Mouse (Mus musculus): ENCODE measurements around the gene Rnf214. TPM values are rescaled to one million over a fixed set of nuclear protein-coding genes. Genes with fewer than 3 reads are reported as not detected.

Gene Rnf214
- 20.3 and 21.2 TPM in 2 replicates for total RNA-seq (2015)
- total RNA-seq (2017), result 26.5 and 27.4 TPM in 2 replicates

DNA sequence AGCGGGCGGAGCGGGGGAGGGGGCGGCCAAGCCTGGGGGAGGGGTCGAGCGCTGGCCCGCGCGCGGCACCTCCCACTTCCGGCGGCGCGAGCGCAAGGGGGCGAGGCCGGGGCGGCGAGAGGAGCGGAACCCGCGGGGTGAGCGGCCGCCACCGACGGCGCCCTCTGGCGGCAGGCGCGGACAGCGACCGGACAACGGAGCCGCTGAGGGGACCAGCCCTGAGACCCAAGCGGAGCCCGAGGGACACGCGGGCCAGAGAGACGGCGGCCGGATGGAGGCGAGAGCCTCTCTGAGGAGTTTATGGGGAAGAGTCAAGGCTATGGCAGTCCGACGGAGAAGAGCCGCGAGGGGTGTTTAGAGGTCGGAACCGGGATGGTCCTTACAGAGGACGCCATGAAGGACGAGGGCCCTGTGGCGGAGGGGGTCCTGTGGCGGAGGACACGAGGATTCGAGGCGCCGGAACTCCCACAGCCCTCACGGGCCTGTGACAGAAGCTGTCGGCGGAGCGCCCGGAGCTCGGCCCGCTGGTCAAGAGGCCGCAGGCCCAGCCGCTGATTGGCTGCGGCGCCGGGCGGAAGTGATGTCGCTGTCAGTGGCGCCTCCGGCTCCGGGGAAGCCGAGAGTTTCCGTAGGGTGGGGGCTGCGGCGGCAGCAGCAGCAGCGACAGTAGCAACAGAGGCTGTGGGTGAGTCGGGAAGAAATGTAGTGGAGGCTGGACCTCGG lies at the start of gene Rnf214, which contains the start of gene Pcsk7:
Gene Rnf214 (minus strand): TSS at position 557 of the 723 bp plus-strand sequence.
Gene Pcsk7 (plus strand): TSS at position 143 of the 723 bp plus-strand sequence.
- peak; percentile 89 for ATAC-seq (replicated peaks; ENCODE audit: poor library complexity)

DNA sequence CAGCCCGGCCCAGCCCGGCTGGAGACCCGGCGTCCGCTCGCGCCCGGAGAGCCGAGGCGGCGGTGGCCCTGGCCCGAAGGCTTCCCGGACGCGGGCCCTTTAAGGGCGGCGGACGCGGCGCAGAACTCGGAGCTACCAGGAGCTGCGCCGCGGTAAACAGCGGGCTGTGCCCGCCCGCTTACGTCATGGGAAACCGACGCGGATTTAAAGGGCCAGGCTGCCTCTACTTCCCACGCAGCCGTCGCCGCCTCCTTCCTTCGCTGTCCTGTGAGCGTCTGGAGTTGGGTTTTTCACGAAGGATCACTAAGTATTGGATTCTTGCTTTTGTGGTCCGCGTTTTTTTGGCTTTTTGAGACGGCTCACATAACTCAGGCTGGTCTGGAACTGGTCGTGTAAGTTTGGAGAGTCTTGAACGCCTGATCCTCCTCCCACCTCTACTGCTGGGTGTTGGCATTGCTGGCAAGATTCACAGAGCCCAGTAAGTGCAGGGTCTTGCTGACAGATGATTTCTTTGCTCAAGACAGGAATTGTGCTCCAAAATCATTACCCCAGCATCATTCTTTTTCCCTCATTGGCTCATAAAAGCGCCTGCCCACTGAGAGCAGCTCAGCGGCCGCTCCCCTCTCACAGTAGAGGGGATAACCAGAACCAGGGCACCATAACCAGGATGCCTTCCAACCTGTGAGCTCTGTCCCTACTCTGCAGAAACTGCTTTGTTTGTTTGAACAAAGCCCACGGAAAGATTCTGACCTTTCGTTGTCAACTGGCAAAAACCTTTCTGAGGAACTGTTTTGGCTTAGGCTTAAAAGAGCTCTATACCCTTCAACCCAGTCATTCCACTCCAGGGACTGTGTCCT lies 48.6 kb upstream of the Rnf214 start, which contains the start of gene Sidt2:
Gene Sidt2 (minus strand): TSS at position 152 of the 857 bp plus-strand sequence.
- ATAC-seq (replicated peaks; ENCODE audit: poor library complexity), result peak; percentile 69

DNA sequence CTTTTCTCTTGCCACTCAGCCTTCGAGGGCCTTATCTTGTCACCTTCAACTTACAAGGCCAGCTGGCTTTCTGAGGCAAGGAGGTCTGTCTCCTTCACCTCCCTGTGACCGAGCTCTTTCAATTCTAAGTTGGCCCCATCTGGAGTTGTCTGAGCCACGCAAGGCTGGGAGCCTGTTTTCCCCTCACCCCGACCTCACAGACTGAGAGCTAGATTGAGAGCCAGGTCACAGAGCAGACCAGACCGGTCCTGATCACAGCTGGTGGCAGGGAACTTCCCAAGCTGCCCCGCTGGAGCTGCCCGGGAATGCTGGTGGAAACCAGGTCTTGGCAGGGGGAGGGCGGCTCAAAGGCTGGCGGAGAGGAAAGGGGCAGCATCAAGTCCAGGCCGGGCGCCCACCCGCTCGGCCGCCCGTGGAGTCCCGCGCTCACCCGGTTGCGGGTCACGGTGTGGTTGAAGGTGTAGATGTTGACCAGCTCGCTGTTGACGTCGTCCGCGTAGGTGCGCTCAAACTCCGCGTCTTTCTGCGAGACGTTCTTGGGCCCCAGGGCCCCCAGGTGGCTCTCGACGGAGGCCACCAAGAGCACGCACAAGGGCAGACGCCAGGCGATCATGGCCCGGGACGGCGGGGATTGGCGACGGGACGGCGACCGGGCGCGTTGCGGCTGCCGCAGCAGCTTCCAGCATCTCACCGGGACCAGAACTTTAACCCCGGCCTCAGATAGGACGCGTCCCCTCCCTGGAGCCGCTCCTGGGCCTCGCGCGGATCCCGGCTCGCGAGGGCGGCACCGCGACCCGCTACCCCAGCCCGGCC lies 47.8 kb upstream of the Rnf214 start:
- peak; percentile 29 for ATAC-seq (replicated peaks; ENCODE audit: poor library complexity)

DNA sequence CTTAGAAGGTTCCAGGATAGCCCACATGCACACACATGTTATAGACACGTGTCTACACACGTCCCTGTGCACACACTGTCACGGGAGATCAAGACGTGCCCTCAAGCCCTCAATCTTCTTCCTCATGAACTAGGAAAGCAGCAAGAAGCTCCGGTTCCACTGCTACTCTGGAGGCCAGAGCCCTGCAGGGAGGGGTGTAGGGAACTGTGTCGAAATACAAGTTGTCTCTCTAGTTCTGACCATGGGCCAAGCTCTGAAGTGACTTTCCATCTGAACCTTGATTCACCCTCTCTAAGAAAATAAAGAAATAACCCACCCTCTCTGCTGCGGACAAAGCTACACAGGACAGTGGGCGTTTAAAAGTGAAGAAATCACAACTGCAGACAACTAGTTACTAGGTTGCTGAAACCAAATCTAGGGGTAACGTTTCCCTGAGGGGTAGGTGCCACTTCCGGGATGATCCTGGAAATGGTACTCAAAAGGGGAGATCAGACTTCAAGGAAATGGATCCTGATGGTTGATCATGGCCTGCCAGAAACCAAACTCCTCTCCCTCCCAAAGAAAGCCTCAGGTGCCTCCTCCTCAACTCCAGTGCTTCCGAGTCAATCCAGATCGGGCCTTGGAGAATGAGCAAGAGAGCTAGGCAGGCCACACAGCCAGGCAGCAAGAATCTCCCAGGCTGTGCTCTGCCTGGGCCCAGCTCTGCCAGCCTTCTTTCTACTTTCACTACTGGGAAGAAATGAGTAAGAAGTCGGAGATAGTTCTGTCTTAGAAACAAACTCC lies 47.0 kb upstream of the Rnf214 start:
- ATAC-seq (replicated peaks; ENCODE audit: poor library complexity), result peak; percentile 3

DNA sequence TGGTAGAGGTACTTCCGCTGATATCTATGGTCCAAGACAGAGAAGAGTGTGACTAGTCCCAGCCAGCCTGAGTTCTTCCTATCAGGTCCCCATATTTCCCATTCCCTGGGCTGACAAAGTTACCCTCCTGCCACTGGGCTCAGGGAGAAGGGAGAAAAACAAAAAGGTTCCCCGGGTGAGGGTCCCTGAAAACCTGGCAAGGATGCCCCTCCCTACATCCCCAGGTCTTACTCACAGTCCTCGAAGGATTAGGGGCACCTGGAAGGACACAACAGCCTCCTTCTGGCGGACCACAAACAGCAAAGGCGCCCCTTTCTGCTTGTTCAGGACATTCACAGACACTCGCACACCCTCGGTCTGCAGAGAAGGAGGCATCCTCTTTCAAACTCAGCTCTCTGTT lies 46.2 kb upstream of the Rnf214 start:
- ATAC-seq (replicated peaks; ENCODE audit: poor library complexity), result no peak

DNA sequence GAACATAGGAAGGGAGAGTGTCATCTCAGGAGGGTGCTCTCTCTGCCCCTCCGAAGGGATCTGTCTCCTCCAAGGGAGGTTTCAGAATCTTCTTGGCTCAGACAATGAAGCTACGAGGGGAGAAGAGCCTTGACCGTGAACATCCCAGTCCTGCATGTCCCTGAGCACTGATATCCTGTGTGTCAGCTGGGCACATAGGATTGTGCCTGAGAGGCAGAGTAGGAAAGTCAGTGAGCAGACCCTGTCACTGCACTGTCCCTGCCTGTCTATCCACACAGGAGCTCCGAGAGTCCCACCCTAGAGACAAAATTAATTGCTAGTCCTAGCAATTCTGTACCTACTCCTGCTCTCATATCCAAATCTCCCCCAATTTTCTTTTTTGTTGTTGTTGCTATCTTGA lies 45.3 kb upstream of the Rnf214 start:
- no peak for ATAC-seq (replicated peaks; ENCODE audit: poor library complexity)

DNA sequence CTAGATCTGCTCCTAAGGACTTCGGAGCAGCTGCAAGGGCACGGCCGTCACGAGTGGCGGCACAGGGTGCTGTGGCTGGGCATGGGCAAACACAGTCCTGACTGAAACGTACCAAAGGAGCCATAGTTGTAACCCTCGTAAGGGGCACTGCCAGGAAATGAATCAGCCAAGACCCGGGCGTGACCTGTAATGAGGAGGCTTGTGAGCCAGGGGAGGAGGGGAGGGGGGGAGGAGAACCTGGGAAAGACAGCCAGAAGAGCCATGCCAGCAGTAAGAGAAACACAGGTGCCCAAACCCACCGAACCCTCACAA lies 40.1 kb upstream of the Rnf214 start:
- no peak for ATAC-seq (replicated peaks; ENCODE audit: poor library complexity)

DNA sequence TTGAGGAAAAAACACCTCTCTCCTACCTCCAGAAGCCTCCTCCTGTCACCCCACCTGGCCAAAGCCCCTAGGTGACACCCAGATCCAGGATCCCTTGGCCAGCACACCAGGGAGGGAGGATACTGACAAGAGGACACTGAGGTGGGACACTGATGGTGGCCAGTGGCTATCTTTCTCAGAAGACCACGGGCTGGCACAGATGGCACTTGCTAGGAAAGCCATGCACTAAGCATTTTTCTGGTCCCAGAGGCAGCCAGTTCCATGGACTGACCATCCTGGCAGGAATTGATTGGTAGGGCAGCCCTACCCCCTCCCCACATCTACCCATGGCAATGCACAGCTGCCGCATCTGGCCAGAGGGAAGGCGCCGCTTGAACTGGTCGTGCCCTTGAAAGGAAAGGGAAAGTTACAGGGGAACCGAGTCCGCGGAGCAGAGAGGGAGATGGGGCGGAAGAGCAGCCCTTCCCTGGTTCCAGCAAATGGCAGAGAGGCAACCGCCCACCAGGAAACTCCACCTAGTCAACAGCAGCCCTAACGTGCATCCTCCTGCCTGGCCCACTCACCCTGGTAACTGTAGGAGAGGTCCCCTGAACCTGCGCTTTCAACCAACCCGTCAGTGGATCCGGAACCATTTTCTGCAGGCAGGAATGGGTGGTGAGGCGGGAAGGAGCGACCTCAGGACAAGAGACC lies 39.6 kb upstream of the Rnf214 start:
- no peak for ATAC-seq (replicated peaks; ENCODE audit: poor library complexity)

DNA sequence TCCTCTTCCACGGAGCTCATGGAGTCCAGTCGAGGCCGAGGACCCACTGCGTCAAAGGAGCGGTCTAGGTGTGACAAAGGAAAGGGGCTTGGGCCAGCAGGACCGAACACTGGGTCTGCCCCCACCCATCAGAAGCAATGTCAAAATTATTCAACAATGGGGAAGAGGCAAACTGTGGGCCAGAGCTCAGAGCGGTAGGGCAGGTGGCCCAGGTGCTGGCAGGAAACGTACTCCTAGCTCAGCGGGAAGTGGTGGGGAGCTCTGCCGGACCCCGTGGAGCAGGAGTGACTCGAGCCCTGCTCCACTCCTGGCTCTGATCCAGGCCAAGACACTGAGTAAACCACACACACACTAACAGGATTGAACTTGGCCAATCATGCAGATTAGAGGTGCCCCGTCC lies 39.0 kb upstream of the Rnf214 start:
- ATAC-seq (replicated peaks; ENCODE audit: poor library complexity), result 0 out of 2 replicates have a peak, but pooled peaks have one; percentile 9

DNA sequence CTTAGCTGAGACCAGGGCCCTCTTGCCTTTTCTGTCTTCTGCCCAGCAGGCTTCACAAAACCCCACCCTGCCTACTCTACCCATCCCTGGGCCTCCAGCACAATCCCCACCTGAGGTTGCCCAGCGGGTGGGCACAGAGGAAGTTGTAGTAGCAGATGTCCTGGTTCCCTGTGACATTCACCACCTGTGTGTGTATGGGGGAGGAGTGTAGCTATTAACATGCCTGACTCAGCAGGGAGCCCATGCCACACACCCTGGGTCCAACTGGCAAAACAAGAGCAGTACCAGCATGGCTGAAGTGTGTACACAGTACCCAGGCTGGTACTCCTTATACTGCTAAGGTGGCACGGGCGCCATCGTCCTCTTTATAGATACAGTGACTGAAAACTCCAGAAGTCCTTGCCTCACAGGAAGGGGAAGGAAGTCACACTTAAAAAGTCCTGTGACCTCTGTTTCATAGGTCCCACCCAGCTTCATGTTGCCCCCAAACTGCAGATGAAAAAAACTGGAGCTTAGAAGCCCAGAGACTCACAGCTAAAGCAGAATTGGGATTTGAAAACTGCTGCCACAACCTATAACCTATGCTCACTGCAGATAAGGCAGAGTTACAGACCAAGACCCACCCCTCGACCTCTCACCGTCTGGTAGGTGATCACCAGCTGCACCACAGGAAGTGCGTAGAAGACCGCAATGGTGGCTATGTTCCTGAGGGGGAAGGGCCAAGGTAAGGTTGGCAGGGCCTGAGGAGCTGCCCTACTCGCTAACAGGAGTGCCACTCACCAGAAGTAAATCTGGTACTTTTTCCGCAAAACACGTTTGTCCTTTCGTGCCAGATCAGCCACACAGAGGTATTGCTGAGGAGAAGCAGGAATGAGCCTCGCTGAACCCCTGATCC lies 38.0 kb upstream of the Rnf214 start:
- ATAC-seq (replicated peaks; ENCODE audit: poor library complexity), result peak; percentile 80

DNA sequence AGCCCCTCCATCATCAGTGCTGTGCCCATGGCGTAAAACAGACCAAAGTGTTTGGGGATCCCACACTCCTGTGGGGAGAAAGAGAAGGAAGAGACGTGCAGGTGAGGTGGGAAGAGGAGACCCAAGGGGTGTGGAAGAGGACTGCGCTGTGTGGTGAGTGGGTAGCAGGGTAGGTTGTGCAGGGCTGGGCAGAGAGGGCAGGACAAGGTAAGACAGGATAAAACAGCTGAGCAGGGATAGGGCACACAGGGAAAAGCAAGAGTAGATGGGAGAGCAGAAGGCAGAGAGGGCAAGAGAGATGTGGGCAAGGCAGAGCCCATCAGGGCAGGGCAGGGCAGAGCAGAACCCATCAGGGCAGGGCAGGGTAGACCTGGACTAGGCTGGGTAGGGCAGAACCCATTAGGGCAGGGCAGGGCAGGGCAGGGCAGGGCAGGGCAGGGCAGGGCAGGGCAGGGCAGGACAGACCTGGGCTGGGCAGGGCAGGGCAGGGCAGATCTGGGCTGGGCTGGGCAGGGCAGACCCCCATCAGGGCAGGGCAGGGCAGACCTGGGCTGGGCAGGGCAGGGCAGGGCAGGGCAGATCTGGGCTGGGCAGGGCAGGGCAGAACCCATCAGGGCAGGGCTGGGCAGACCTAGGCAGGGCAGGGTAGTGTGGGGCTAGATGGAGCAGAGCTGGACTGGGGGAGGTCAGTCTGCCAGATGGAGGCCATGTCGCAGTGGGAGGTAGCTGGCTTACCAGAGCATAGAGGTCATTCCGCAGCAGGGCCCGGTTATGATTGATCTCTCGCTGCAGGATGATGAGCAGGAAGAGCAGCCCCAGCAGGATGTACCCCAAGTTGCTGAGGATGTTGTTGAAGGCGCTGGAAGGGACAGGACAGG lies 37.2 kb upstream of the Rnf214 start:
- no peak for ATAC-seq (replicated peaks; ENCODE audit: poor library complexity)

DNA sequence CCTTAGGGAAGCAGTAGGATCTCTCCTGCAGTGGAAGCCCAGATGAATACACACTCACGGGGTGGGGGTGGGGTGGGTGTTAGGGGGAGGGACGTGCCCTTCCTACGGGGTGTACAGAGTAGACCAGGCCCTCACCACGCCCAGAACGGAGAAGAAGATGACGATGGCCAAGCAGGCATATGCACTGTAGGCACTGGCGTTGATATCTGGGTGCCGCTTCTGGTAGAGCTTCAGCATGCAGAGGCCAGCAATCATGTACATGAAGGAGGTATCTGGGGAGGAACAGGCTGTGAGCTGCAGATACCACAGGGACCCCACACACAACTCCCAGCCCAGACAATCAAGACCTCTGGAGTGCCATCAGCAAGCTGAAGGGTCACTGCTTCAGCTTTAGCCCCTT lies 36.2 kb upstream of the Rnf214 start:
- peak; percentile 14; the same call in 1 of the 2 replicates for ATAC-seq (replicated peaks; ENCODE audit: poor library complexity)

DNA sequence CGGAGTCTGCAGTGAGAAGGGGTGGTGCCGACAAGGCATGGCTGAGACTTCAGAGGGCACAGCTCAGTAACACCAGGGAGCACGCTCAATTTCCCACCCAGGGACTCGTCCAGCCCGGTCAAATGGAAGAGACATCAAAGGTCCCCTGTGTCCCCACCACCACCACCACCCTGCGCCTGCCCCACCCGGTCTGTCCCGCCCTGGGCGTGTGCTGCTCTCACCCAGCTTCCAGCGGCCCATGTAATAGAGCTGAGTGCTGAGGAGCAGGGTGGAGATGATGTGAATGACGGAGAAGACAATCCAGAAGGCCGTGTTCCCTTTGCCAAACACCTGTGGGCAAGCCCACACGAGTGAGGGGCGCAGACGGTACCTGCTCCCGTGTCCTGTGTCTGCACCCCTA lies 35.8 kb upstream of the Rnf214 start:
- no peak for ATAC-seq (replicated peaks; ENCODE audit: poor library complexity)

DNA sequence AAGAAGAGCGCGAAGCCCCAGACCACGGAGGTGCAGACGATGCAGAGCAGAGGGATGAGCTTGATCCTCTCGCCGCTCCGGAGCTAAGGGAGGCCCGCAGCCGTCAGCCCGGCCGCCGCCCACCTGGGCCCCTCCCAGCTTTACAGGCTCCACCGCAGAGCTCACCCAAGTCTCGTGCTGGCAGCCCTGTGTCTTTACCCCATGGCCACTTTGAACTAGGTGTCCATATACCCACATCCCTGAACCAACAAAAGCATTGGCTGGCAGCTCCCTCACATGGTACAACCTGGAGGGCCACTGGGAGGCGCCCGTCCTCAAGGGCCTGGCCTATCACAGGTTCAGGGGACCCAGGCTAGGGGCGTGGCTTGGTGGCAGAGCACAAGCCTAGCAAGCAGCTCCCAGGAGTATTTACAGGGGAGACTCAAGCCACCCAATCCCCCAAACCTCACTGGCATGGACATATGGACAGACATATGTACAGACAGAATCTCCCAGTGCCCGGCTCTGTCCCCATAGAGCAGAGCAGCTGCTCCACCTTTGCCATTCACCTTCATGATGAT lies 34.7 kb upstream of the Rnf214 start:
- peak; percentile 36 for ATAC-seq (replicated peaks; ENCODE audit: poor library complexity)

DNA sequence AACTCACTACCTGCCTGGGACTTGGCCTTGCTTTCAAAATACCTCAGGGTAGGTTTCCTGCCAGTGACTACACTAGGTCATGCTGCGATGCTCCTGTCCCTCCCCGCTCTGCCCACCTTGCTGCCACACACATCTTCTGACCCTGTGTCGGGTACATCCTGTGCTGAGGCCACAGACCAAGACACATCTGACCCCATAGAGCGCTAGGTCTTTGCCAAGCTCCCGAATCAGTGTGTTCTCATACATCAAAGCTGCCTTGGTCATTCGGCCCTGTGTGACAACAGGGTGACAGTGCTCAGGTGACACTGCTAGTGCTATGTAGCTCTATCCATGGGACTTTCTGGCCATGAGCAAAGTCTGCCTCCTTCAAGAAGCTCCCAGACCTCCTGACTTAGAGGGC lies 33.1 kb upstream of the Rnf214 start:
- no peak for ATAC-seq (replicated peaks; ENCODE audit: poor library complexity)

DNA sequence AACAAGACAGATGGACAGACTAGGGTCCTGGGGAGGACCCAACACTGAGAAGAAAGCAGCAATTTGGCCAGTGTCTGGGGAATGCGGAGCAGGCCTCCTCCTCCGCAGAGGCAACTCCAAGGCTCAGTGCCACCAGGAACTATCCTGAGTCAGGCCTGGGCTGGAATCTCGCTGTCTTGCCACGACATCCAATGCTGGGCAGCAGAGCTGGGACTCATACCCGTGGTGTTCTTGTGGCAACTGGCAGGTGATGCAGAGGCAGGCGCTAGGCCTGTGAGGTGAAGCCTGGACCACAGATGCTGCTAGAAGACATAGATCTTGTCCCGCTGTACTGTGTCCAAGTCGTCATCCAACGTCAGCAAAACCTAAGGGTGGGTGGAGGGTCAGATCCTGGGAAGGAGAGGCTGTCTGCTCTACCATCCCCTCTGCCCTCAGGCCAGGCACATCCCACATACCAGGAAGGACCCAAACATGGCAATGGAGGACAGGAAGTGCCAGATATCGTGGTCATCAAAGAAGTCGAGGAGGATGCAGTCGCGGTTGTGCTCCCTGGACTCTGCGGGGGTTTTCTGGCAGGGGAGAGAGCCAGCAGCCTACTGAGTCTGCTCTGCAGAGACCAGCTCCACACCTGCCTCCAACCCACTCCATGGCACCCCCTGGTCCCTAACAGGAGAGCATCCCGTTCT lies 32.4 kb upstream of the Rnf214 start:
- no peak for ATAC-seq (replicated peaks; ENCODE audit: poor library complexity)

DNA sequence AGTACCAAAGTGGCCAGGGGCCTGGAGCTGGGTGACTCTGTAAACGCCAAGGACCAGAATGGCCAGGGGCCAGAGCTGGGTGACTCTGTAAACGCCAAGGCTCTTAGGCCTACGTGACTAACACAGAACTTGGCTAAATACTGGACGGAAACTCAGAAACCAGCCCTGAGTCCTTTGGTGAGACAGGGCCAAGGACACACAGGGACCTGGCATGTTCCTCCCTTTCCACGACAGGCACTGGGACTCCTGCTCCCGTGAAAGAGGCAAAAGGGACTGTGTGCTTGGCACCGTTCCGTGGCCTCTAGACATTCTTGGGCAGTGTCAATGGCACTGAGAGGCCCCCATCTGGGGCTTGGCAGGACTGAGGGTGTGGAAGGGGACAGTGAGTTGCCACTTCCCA lies 31.4 kb upstream of the Rnf214 start:
- ATAC-seq (replicated peaks; ENCODE audit: poor library complexity), result no peak
